In genomic region chr19:58728445-58729031, GRCm38 (mm10) we compare ENCODE assay signal across 16 mouse cellular contexts. TPM values are rescaled to one million over a fixed set of nuclear protein-coding genes. Genes with fewer than 3 reads are reported as not detected.
DNase-seq lines count a peak whose midpoint lies in the region; ATAC-seq and TF ChIP-seq lines count a peak whose summit lies in the region.
"Had no signal": no experiment of that assay in that cellular context is flagged by ENCODE, and none has a peak within 500 bp of the region (broad histone marks: within the 10 kb centered on the region; RNA-seq: fewer than 3 reads in every experiment).

Pnliprp1 (plus strand) TSS chr19:58728887.

- no peak within 1 kb of the TSS for H3K4me3 ChIP-seq in liver, embryonic 14.5 days (ENCODE audit: insufficient read depth in 1 of 2, low read depth in 2 of 2, low read length in 2 of 2)

- no peak for TF ChIP-seq EP300 in liver, embryonic 14.5 days (IDR thresholded peaks at IDR 0.05; ENCODE audit: low read depth)

- no peaks in the 10 kb centered on the region for H3K36me3 ChIP-seq in liver, embryonic 14.5 days (replicated peaks; ENCODE audit: control insufficient read depth, insufficient read depth, low read depth)

- no peaks in the 10 kb centered on the region for H3K27me3 ChIP-seq in liver, embryonic 14.5 days (ENCODE audit: control insufficient read depth, insufficient read depth, low read length)

- DNase-seq in frontal cortex, postnatal 25 days (ENCODE audit: low spot score in 2 of 2), result no peak
- DNase-seq in right cerebral cortex, adult 2 months (ENCODE audit: low spot score in 2 of 2), result peak; percentile 6 to 8
- DNase-seq in right cerebral cortex, postnatal 25 days, result no peak
- DNase-seq in liver, embryonic 14.5 days (ENCODE audit: low read depth in 3 of 3, low spot score in 3 of 3), result no peak
- no peak for DNase-seq in layer of hippocampus, adult 11-12 months (ENCODE audit: low spot score)
- DNase-seq in layer of hippocampus, adult 9-11 months, result no peak
- no peak for DNase-seq in retina, postnatal 1 day
- DNase-seq: adrenal gland, adult 8-10 months; cerebellum, adult 8-10 months; gastrocnemius, postnatal 36 days; heart, postnatal 4 days; kidney, adult 8-10 months; spleen, adult 18-20 months had no signal

- H3K4me2 ChIP-seq in liver, embryonic 14.5 days (ENCODE audit: low read depth), result no peak within 1 kb of the TSS

- peak; percentile 85 for ATAC-seq in frontal cortex, adult (ENCODE audit: low TSS enrichment)
- peak; percentile 48; the same call in 1 of the 2 replicates for ATAC-seq in liver, embryonic 14.5 days (ENCODE audit: insufficient read depth)

- WGBS in liver, embryonic 14.5 days (ENCODE audit: insufficient replicate concordance), result 50% methylated on average over 5 of the region's 5 CpGs

- no peak within 1 kb of the TSS for H3K27ac ChIP-seq in liver, embryonic 14.5 days
- H3K27ac ChIP-seq: macrophage had no signal

- no peak for TF ChIP-seq CTCF in liver, embryonic 14.5 days (IDR thresholded peaks at IDR 0.05; ENCODE audit: low read depth)

- no peak within 1 kb of the TSS for H3K9ac ChIP-seq in liver, embryonic 14.5 days (replicated peaks)

- no peaks in the 10 kb centered on the region for H3K9me3 ChIP-seq in liver, embryonic 14.5 days (ENCODE audit: control insufficient read depth, low read length)

- H3K4me1 ChIP-seq in liver, embryonic 14.5 days (replicated peaks; ENCODE audit: control insufficient read depth in 2 of 2, insufficient read depth in 2 of 2, low read length in 1 of 2), result peaks cover 0 to 10% of the 10 kb centered on the region in 2 experiments; a peak in 1 of 4 replicates

RNA-seq across cellular contexts. Expression of gene Pnliprp1, which starts in this region (rescaled TPM):
- polyA plus RNA-seq in liver, embryonic 14.5 days (2012; rRNA removed), result 23.0 and 29.2 TPM in 2 replicates
- 32.2 and 41.4 TPM in 2 replicates for polyA plus RNA-seq in liver, embryonic 14.5 days (2014; fragmentation: Nextera tagmentation; extraction: Ambion mirVana)
- polyA plus RNA-seq: C2C12, macrophage had no signal

Comparison
In these comparisons a context has a peak if more than half of its experiments do, and no peak if none do; other contexts are left out.
1. DNase-seq: peak in right cerebral cortex, adult 2 months (2 of 2); none in frontal cortex, postnatal 25 days (0 of 2), right cerebral cortex, postnatal 25 days (single experiment), liver, embryonic 14.5 days (0 of 3), layer of hippocampus, adult 11-12 months (single experiment), layer of hippocampus, adult 9-11 months (single experiment) and retina, postnatal 1 day (single experiment).